Mouse (Mus musculus): ENCODE results near the gene Slc2a8.

DNA sequence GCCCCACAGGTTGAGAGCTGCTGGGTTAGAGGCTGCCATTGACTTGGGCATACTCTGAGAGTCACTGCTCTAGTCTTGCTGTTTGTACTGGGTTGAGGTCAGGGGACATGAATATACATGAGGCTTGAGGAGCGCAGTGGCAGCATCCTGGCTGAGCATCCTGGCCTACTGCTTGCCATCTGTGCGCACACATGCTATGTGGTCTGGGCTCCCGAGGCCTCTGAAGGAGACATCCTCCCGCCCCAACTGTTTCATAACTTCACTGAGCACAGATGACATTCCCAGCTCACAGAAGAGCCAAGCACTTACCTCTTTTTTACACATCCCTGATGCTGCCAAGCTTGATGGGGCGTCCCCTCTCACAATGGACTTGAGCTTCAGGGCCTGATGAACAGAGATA is 33.0 kb upstream of the Slc2a8 start:
- no peak for TF ChIP-seq GATA1 (IDR thresholded peaks at IDR 0.05; ENCODE audit: borderline replicate concordance, low read length)
- TF ChIP-seq FLI1 (IDR thresholded peaks at IDR 0.05; ENCODE audit: low read length), result no peak
